Mouse (Mus musculus) CH12.LX (cell line): Measurements from ENCODE around the gene Frem2. TPM values are rescaled to one million over a fixed set of nuclear protein-coding genes. Genes with fewer than 3 reads are reported as not detected.

Source experiments
- DNase-seq: peaks from one replicate; pipeline ENCODE4 v3.0.0-alpha.2; 2013; ENCODE audit errors: extremely low read depth
- H3K27ac ChIP-seq: 2 replicates; pipeline ENCODE4 v1.5.1; 2012; ENCODE audit warnings: low read depth, mild to moderate bottlenecking, control low read depth, moderate library complexity; ENCODE audit not compliant: insufficient read depth
- H3K27me3 ChIP-seq: replicated peaks from 2 replicates; pipeline ENCODE3; 2012; ENCODE audit warnings: inconsistent platforms
- H3K36me3 ChIP-seq, 2 experiments: replicated peaks in 1 of 2; 2 replicates each; pipeline versions ENCODE3 to v1.6.1; 2012; ENCODE audit warnings: inconsistent platforms in 1 of 2, low read length in 1 of 2, mild to moderate bottlenecking in 1 of 2, mixed read lengths in 1 of 2, moderate library complexity in 1 of 2; ENCODE audit not compliant: control insufficient read depth in 1 of 2, insufficient read depth in 1 of 2
- H3K4me1 ChIP-seq, 2 experiments: 2 replicates each; pipeline ENCODE4 v1.6.1; 2012; ENCODE audit warnings: inconsistent platforms in 1 of 2, moderate library complexity in 1 of 2; ENCODE audit not compliant: insufficient read depth in 2 of 2, control insufficient read depth in 1 of 2
- H3K4me2 ChIP-seq: 2 replicates; pipeline ENCODE4 v1.6.1; 2012; ENCODE audit warnings: low read depth, mild to moderate bottlenecking, control low read depth; ENCODE audit not compliant: poor library complexity, insufficient read depth, severe bottlenecking
- H3K4me3 ChIP-seq, 3 experiments: fragments of 150-350 bp in 1 of 3; sonication (generic) in 1 of 3; replicated peaks in 1 of 3; 2 replicates each; pipeline versions ENCODE3 to v1.5.1; 2011 to 2012; ENCODE audit warnings: low read depth in 2 of 3, low read length in 2 of 3, mild to moderate bottlenecking in 2 of 3, moderate library complexity in 2 of 3, control low read depth in 1 of 3, improper control_type of control experiment in 1 of 3, inconsistent platforms in 1 of 3, mixed read lengths in 1 of 3; ENCODE audit not compliant: poor library complexity in 1 of 3
- H3K79me2 ChIP-seq: replicated peaks from 2 replicates; pipeline ENCODE4 v1.6.1; 2012; ENCODE audit warnings: mild to moderate bottlenecking, moderate library complexity; ENCODE audit not compliant: control insufficient read depth, poor library complexity, insufficient read depth, severe bottlenecking; ENCODE audit errors: extremely low read depth
- H3K9ac ChIP-seq: 2 replicates; pipeline ENCODE4 v1.6.1; 2012; ENCODE audit warnings: low read depth, mild to moderate bottlenecking, control low read depth, moderate library complexity; ENCODE audit not compliant: insufficient read depth
- H3K9me3 ChIP-seq: replicated peaks from 2 replicates; pipeline ENCODE3; 2012; ENCODE audit warnings: low read length, inconsistent platforms, mixed read lengths
- BHLHE40 ChIP-seq: IDR thresholded peaks from 2 replicates; pipeline ENCODE4 v1.6.1; 2011; ENCODE audit warnings: mild to moderate bottlenecking, low read depth, low read length, improper control_type of control experiment
- CHD2 ChIP-seq: IDR thresholded peaks from 2 replicates; pipeline ENCODE4 v1.6.1; 2011; ENCODE audit warnings: low read length, improper control_type of control experiment
- EP300 ChIP-seq: IDR thresholded peaks from 2 replicates; pipeline ENCODE4 v1.6.1; 2011; ENCODE audit warnings: low read length, improper control_type of control experiment
- ETS1 ChIP-seq: conservative IDR thresholded peaks from 2 replicates; pipeline ENCODE4 v1.6.1; 2012; ENCODE audit warnings: low read depth, mild to moderate bottlenecking, inconsistent platforms, low read length, improper control_type of control experiment, moderate library complexity
- GABPA ChIP-seq: IDR thresholded peaks from 2 replicates; pipeline ENCODE4 v1.6.1; 2012; ENCODE audit warnings: low read depth, low read length, improper control_type of control experiment, inconsistent platforms; ENCODE audit not compliant: insufficient replicate concordance
- IRF4 ChIP-seq: IDR thresholded peaks from 2 replicates; pipeline ENCODE4 v1.6.1; 2014; ENCODE audit warnings: low read depth, mild to moderate bottlenecking, inconsistent platforms, low read length, improper control_type of control experiment
- JUN ChIP-seq: IDR thresholded peaks from 2 replicates; pipeline ENCODE4 v1.6.1; 2011; ENCODE audit warnings: low read depth, mild to moderate bottlenecking, low read length, improper control_type of control experiment, moderate library complexity; ENCODE audit not compliant: insufficient read depth
- MEF2A ChIP-seq: IDR thresholded peaks from 2 replicates; pipeline ENCODE4 v1.6.1; 2014; ENCODE audit warnings: low read depth, mild to moderate bottlenecking, inconsistent platforms, low read length, improper control_type of control experiment, borderline replicate concordance
- MXI1 ChIP-seq: IDR thresholded peaks from 2 replicates; pipeline ENCODE4 v1.6.1; 2011; ENCODE audit warnings: mild to moderate bottlenecking, low read depth, low read length, improper control_type of control experiment
- MYC ChIP-seq: IDR thresholded peaks from 2 replicates; pipeline ENCODE4 v1.6.1; 2011; ENCODE audit warnings: low read depth, mild to moderate bottlenecking, improper control_type of control experiment, low read length
- NRF1 ChIP-seq: IDR thresholded peaks from 2 replicates; pipeline ENCODE4 v1.6.1; 2014; ENCODE audit warnings: low read depth, mild to moderate bottlenecking, inconsistent platforms, low read length, improper control_type of control experiment, moderate library complexity
- POLR2A ChIP-seq: IDR thresholded peaks from 2 replicates; pipeline ENCODE4 v1.6.1; 2011; ENCODE audit warnings: low read depth, mild to moderate bottlenecking, improper control_type of control experiment, low read length
- POLR2AphosphoS2 ChIP-seq: IDR thresholded peaks from 2 replicates; pipeline ENCODE4 v1.6.1; 2011; ENCODE audit warnings: low read depth, low read length, improper control_type of control experiment
- RAD21 ChIP-seq: IDR thresholded peaks from 2 replicates; pipeline ENCODE4 v1.6.1; 2011; ENCODE audit warnings: low read depth, mild to moderate bottlenecking, low read length, improper control_type of control experiment, moderate library complexity
- SIN3A ChIP-seq: IDR thresholded peaks from 2 replicates; pipeline ENCODE4 v1.6.1; 2012; ENCODE audit warnings: low read length, improper control_type of control experiment, inconsistent platforms
- SMC3 ChIP-seq: IDR thresholded peaks from 2 replicates; pipeline ENCODE4 v1.6.1; 2011; ENCODE audit warnings: low read depth, low read length, improper control_type of control experiment
- USF2 ChIP-seq: conservative IDR thresholded peaks from 2 replicates; pipeline ENCODE4 v1.6.1; 2011; ENCODE audit warnings: low read depth, low read length, improper control_type of control experiment
- ZC3H11A ChIP-seq: IDR thresholded peaks from 2 replicates; pipeline ENCODE4 v1.6.1; 2012; ENCODE audit warnings: low read depth, mild to moderate bottlenecking, inconsistent platforms, low read length, improper control_type of control experiment
- ZMIZ1 ChIP-seq: IDR thresholded peaks from 2 replicates; pipeline ENCODE4 v1.6.1; 2012; ENCODE audit warnings: low read depth, mild to moderate bottlenecking, inconsistent platforms, low read length, improper control_type of control experiment
- ZNF384 ChIP-seq: IDR thresholded peaks from 2 replicates; pipeline ENCODE4 v1.6.1; 2012; ENCODE audit warnings: low read depth, low read length, improper control_type of control experiment, inconsistent platforms
- dilution Hi-C: fragments of 300-500 bp; cut with MboI; formaldehyde crosslinking; loops from 2 replicates; pipeline ENCODE4 v1.14.3; 2020; ENCODE audit warnings: low sequenced_read_pairs; ENCODE audit not compliant: extremely low pct_unique_long_range_greater_than_20kb, extremely low pct_ligation_motif_present
- in situ Hi-C: fragments of 300-500 bp; cut with MboI; formaldehyde crosslinking; loops from 3 replicates; pipeline ENCODE4 v1.14.3; 2019; ENCODE audit warnings: low sequenced_read_pairs, low pct_ligation_motif_present, low pct_unique_long_range_greater_than_20kb, mixed read lengths
- polyA plus RNA-seq: library from polyadenylated mRNA; unstranded; fragments of >175 nt; gene quantifications from 2 replicates; pipeline ENCODE4 v1.2.1, GENCODE M21; 2012; ENCODE audit warnings: low read depth; ENCODE audit not compliant: insufficient read length
- total RNA-seq, 2 experiments: library from RNA; depleted of rRNA; stranded (reverse); fragments of 300-350 nt in 1 of 2; fragments of >200 nt in 1 of 2; gene quantifications; 2 replicates each; pipeline ENCODE4 v1.2.3; 2012 to 2014

The Frem2 gene
- total and polyA plus RNA-seq, 3 experiments: 0.04 to 0.09 (median 0.04) TPM

DNA sequence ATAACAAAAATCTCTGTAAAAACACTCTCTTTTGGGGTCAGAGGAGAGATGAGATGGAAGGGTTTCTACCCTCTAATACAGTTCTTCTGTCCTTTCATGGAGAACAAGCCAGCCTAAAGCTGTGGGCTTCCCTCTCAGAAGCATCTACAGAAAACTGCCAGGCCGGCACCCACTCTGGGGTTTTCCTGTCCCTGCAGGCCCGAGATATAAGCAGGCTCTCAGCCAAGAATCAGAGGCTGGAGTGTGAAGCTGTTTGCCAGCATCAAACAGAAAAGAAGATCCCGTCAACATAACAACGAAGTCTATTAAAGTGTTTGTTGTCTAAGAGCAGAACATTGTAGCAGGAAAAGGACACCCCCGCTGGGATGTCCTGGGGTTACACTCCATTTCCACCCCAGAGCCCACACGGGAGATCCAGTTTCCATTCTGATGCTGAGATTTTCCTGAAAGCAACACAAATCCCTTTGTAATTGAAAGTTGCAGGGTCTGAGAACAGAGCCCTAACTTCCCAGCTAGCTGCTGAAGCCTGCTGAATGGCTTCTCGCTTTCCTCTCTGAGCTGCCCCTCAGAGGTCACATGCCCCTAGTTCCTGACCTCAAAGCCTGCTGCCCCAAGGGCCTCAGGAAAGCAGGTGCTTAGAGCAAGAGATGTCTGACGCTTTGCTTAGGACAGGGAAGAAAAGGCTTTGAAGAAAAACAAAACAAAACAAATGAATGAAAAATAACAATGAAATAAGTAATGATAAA is 7.0 kb downstream of the Frem2 start:
- dilution Hi-C loops: no loop called here
- peak; percentile 42 for DNase-seq
- Histone ChIP-seq H3K79me2 (no peaks in the 10 kb centered on the region), H3K9me3 (peaks cover 11% of the 10 kb centered on the region), H3K4me1 (peaks cover 0 to 18% of the 10 kb centered on the region in 2 experiments; a peak in 2 of 4 replicates), H3K4me3 (no peak overlapping the region), H3K4me2 (peak overlapping the region; percentile 31; the same call in 1 of the 2 replicates), H3K27me3 (no peaks in the 10 kb centered on the region), H3K9ac (no peak overlapping the region), H3K27ac (no peak overlapping the region), H3K36me3 (no peaks in the 10 kb centered on the region)
- TF ChIP-seq USF2 (no peak), BHLHE40 (0 out of 2 replicates have a peak, but pooled peaks have one; percentile 18), ZNF384 (no peak), CHD2 (no peak), SMC3 (no peak), SIN3A (no peak), ZC3H11A (no peak)
- in situ Hi-C loops: no loop called here

DNA sequence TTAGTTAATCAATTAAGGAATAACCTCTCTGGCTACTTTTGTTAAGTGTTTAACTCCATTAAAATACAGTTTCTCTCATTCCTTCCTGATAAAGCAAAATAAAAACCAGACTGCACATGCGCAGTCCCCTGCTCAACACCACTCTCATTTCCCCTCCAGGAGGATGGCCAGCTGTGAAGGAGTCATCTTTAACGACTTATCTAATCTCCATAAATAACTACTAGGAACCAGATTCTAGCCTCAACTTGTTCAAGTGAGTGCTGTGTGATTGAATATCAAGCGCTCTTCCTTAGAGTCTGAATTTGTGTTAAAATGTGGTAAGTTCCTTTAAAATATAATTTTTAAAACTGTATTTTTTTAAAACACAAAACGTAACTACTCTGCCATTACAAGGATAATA is 7.7 kb downstream of the Frem2 start:
- no peaks in the 10 kb centered on the region for H3K79me2 ChIP-seq
- dilution Hi-C loops: no loop called here
- H3K27me3 ChIP-seq: no peaks in the 10 kb centered on the region
- H3K9me3 ChIP-seq: peaks cover 5% of the 10 kb centered on the region
- no peak overlapping the region for H3K4me3 ChIP-seq
- no peaks in the 10 kb centered on the region for H3K36me3 ChIP-seq
- H3K9ac ChIP-seq: no peak overlapping the region
- in situ Hi-C loops: no loop called here
- peaks cover 0 to 18% of the 10 kb centered on the region in 2 experiments; a peak in 2 of 4 replicates for H3K4me1 ChIP-seq
- no peak overlapping the region for H3K27ac ChIP-seq
- no peak for TF ChIP-seq GABPA
- no peak for TF ChIP-seq MXI1
- no peak for TF ChIP-seq MYC
- TF ChIP-seq ETS1: peak; percentile 58; the same call in 1 of the 2 replicates
- no peak for TF ChIP-seq CHD2
- 0 out of 2 replicates have a peak, but pooled peaks have one; percentile 7 for TF ChIP-seq JUN
- 0 out of 2 replicates have a peak, but pooled peaks have one; percentile 18 for TF ChIP-seq BHLHE40
- no peak for TF ChIP-seq RAD21
- TF ChIP-seq POLR2AphosphoS2: no peak
- TF ChIP-seq NRF1: peak; percentile 47
- no peak for TF ChIP-seq IRF4
- TF ChIP-seq EP300: peak; percentile 48
- TF ChIP-seq POLR2A: no peak
- peak; percentile 80 for TF ChIP-seq MEF2A
- no peak for TF ChIP-seq ZMIZ1
- H3K4me2 ChIP-seq: no peak overlapping the region
- peak; percentile 72 for DNase-seq
